Comparison of ENCODE assay signal across 9 mouse cellular contexts in the genomic region with DNA sequence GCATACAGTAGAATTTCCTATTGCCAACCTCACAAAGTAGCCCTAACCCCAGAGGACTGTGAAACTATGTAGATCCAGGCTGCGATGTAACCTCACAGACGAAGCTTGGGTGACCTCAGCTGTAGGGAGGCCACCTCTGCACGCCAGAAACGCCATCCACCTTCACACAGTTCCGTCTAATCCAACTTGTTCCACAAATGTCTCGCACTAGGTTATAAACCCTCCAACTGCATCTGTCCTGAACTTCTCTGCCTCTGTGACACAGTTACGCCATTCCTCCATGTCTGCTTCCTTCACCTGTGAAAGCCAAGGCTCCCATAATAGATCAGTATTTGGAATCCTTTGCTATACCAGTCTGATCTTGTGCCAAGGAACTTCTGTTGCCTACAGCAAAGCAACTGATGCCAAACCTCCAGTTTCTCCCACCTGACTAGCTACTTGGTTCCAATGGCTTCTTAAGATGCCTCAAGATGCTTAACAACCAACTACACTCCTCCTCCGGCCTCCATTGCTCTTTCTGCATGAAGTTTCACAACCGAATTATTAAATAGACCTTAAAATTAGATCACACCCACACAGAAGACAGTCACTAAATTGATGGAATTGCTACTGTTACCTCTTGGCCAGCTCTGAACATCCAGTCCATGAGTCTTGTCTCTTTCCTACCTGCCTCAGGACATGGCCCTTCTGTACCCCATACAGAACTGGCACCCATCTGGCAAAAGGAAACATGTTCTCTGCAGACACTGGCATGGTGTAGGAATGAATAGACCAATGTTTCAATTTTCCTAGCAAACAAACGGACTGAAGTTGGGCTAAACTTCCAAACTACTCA. TPM values are rescaled to one million over a fixed set of nuclear protein-coding genes. Genes with fewer than 3 reads are reported as not detected.
A peak's percentile ranks its signal among the peaks of the same experiment; 100 is the strongest.
DNase-seq lines count a peak whose midpoint lies in the region; ATAC-seq and TF ChIP-seq lines count a peak whose summit lies in the region.
"Had no signal": no experiment of that assay in that cellular context is flagged by ENCODE, and none has a peak within 500 bp of the region (broad histone marks: within the 10 kb centered on the region; RNA-seq: fewer than 3 reads in every experiment).

No protein-coding gene starts in this region.

- no peak overlapping the region for H3K27ac ChIP-seq in heart, postnatal 0 days (ENCODE audit: low read depth)
- H3K27ac ChIP-seq in bone marrow macrophage, adult 2 months (ENCODE audit: insufficient read depth, low read depth, low read length) = no peak overlapping the region
- H3K27ac ChIP-seq in hindbrain, embryonic 12.5 days = no peak overlapping the region
- no peak overlapping the region for H3K27ac ChIP-seq in macrophage

- TF ChIP-seq CTCF in heart, postnatal 0 days (IDR thresholded peaks at IDR 0.05; ENCODE audit: low read depth) = no peak
- no peak for TF ChIP-seq CTCF in bone marrow macrophage, adult 2 months (IDR thresholded peaks at IDR 0.05; ENCODE audit: low read depth, low read length)

- peak overlapping the region; percentile 60; the same call in 1 of the 2 replicates for H3K4me3 ChIP-seq in heart, postnatal 0 days (ENCODE audit: low read depth, low read length)
- peak overlapping the region; percentile 96 for H3K4me3 ChIP-seq in bone marrow macrophage, adult 2 months (ENCODE audit: insufficient read depth, low read length)
- H3K4me3 ChIP-seq in hindbrain, embryonic 12.5 days = no peak overlapping the region
- H3K4me3 ChIP-seq in macrophage (ENCODE audit: inconsistent target) = peak overlapping the region; percentile 92

- H3K9me3 ChIP-seq in heart, postnatal 0 days (replicated peaks; ENCODE audit: control insufficient read depth, low read length) = no peaks in the 10 kb centered on the region
- H3K9me3 ChIP-seq in hindbrain, embryonic 12.5 days (replicated peaks) = no peaks in the 10 kb centered on the region

- H3K4me2 ChIP-seq in heart, postnatal 0 days (ENCODE audit: low read depth, low read length) = peak overlapping the region; percentile 85
- peak overlapping the region; percentile 72 for H3K4me2 ChIP-seq in hindbrain, embryonic 12.5 days (replicated peaks)

- no peak for TF ChIP-seq POLR2A in bone marrow macrophage, adult 2 months (IDR thresholded peaks at IDR 0.05; ENCODE audit: borderline replicate concordance, low read depth, low read length)

- H3K4me1 ChIP-seq in heart, postnatal 0 days (ENCODE audit: control insufficient read depth, insufficient read depth) = peaks cover 6% of the 10 kb centered on the region; the same call in 1 of the 2 replicates
- peaks cover 15% of the 10 kb centered on the region for H3K4me1 ChIP-seq in bone marrow macrophage, adult 2 months (ENCODE audit: control insufficient read depth, insufficient read depth, low read length)
- 0 out of 2 replicates have a peak, but pooled peaks cover 4% of the 10 kb centered on the region for H3K4me1 ChIP-seq in hindbrain, embryonic 12.5 days

- DNase-seq in heart, postnatal 0 days (ENCODE audit: low spot score) = no peak
- no peak for DNase-seq in heart, postnatal 4 days
- no peak for DNase-seq in spleen, adult 18-20 months
- no peak for DNase-seq in layer of hippocampus, postnatal 14 days (ENCODE audit: low spot score in 2 of 2)
- DNase-seq in frontal cortex, postnatal 36 days (ENCODE audit: low spot score in 2 of 2) = no peak
- DNase-seq: cerebellum, postnatal 14 days had no signal

- no peaks in the 10 kb centered on the region for H3K36me3 ChIP-seq in heart, postnatal 0 days (replicated peaks; ENCODE audit: control insufficient read depth, insufficient read depth, low read length)
- no peaks in the 10 kb centered on the region for H3K36me3 ChIP-seq in hindbrain, embryonic 12.5 days
- no peaks in the 10 kb centered on the region for H3K36me3 ChIP-seq in macrophage (ENCODE audit: inconsistent target)

- ATAC-seq in heart, postnatal 0 days (ENCODE audit: insufficient read depth, low read depth) = no peak
- no peak for ATAC-seq in hindbrain, embryonic 12.5 days (ENCODE audit: low FRiP score)

- peak overlapping the region; percentile 51; the same call in 1 of the 2 replicates for H3K9ac ChIP-seq in heart, postnatal 0 days (replicated peaks; ENCODE audit: low read depth, low read length)
- H3K9ac ChIP-seq in hindbrain, embryonic 12.5 days = no peak overlapping the region

- H3K27me3 ChIP-seq in heart, postnatal 0 days (ENCODE audit: control insufficient read depth, insufficient read depth, low read length) = no peaks in the 10 kb centered on the region
- H3K27me3 ChIP-seq in hindbrain, embryonic 12.5 days = no peaks in the 10 kb centered on the region; the same call in 1 of the 2 replicates

- peaks cover 21% of the 10 kb centered on the region; the same call in 1 of the 2 replicates for H3K79me2 ChIP-seq in macrophage (ENCODE audit: inconsistent target)

- 86% methylated on average over 10 of the region's 10 CpGs for WGBS in heart, postnatal 0 days
- 81% methylated on average over 10 of the region's 10 CpGs for WGBS in hindbrain, embryonic 12.5 days
- WGBS in macrophage (ENCODE audit: missing documents) = 93% methylated on average over 10 of the region's 10 CpGs

- TF ChIP-seq EP300 in heart, postnatal 0 days (IDR thresholded peaks at IDR 0.05; ENCODE audit: low read depth) = no peak

RNA-seq across cellular contexts. Expression of a gene that starts 1.1 kb away (rescaled TPM):
- total RNA-seq in heart, postnatal 0 days (2014; rRNA removed; ENCODE audit: low replicate concordance) = 5.1 and 5.6 TPM in 2 replicates
- 5.7 and 6.5 TPM in 2 replicates for polyA plus RNA-seq in heart, postnatal 0 days (2015; fragmentation: Nextera tagmentation; extraction: Ambion mirVana)
- total RNA-seq in heart, postnatal 4 days (2021) = 1 to 10 TPM; 4.3 to 4.8 TPM
- polyA plus RNA-seq in bone marrow macrophage, adult 2 months (2012; ENCODE audit: insufficient read depth, insufficient read length, missing spikeins) = 19.7 and 20.1 TPM in 2 replicates
- polyA plus RNA-seq in hindbrain, embryonic 12.5 days (2016; fragmentation: Nextera tagmentation; extraction: Ambion mirVana) = 4.3 and 4.6 TPM in 2 replicates
- total RNA-seq in macrophage (2018; cell fraction: chromatin; rRNA removed) = 1 to 10 TPM in 25 of 26 experiments, under 1 TPM in 1; 0.73 to 8.5 (median 5.3) TPM
- 10 to 100 TPM; 19.5 to 32.1 (median 26.4) TPM for total RNA-seq in macrophage (2018; cell fraction: cytosol; rRNA removed)
- total RNA-seq in macrophage (2018; cell fraction: nucleus; rRNA removed) = 10 to 100 TPM in 12 of 26 experiments, 1 to 10 TPM in 14; 2.4 to 19.8 (median 8.2) TPM
- 20.6 to 43.1 TPM (median 33.6 TPM) in 3 replicates for polyA plus RNA-seq in macrophage (2018)
- under 1 TPM; 0.53 to 0.95 TPM for total RNA-seq in layer of hippocampus, postnatal 14 days (2021)

RNA-seq across cellular contexts. Expression of a gene that starts 28.5 kb away (rescaled TPM):
- 12.6 and 14.6 TPM in 2 replicates for total RNA-seq in heart, postnatal 0 days (2014; rRNA removed; ENCODE audit: low replicate concordance)
- polyA plus RNA-seq in heart, postnatal 0 days (2015; fragmentation: Nextera tagmentation; extraction: Ambion mirVana) = 16.1 and 18.3 TPM in 2 replicates
- total RNA-seq in heart, postnatal 4 days (2021) = 10 to 100 TPM; 27.3 to 29.6 TPM
- 0.45 TPM in 1 of 2 replicates, not detected in the other for polyA plus RNA-seq in bone marrow macrophage, adult 2 months (2012; ENCODE audit: insufficient read depth, insufficient read length, missing spikeins)
- 10.5 and 11.2 TPM in 2 replicates for polyA plus RNA-seq in hindbrain, embryonic 12.5 days (2016; fragmentation: Nextera tagmentation; extraction: Ambion mirVana)
- not detected for total RNA-seq in macrophage (2018; cell fraction: chromatin; rRNA removed)
- under 1 TPM in 9 of 26 experiments, not detected in 17; 0.05 to 0.19 (median 0.10) TPM for total RNA-seq in macrophage (2018; cell fraction: cytosol; rRNA removed)
- under 1 TPM in 1 of 26 experiments, not detected in 25; 0.42 TPM for total RNA-seq in macrophage (2018; cell fraction: nucleus; rRNA removed)
- polyA plus RNA-seq in macrophage (2018) = not detected in 3 replicates
- 10 to 100 TPM; 28.0 TPM for total RNA-seq in layer of hippocampus, postnatal 14 days (2021)
